Mouse (Mus musculus) olfactory bulb, adult 2 months (tissue): ENCODE measurements around the gene Csnk1g2.

Source experiments
- CTCF ChIP-seq: fragments of 200-500 bp; IDR thresholded peaks from 2 replicates; pipeline ENCODE4 v1.5.1; 2012; ENCODE audit warnings: low read depth, mild to moderate bottlenecking, low read length, moderate library complexity; ENCODE audit not compliant: insufficient read depth
- POLR2A ChIP-seq: fragments of 200-500 bp; IDR thresholded peaks from 2 replicates; pipeline ENCODE4 v1.6.1; 2012; ENCODE audit warnings: mild to moderate bottlenecking, low read depth, low read length, moderate library complexity; ENCODE audit not compliant: insufficient read depth

DNA sequence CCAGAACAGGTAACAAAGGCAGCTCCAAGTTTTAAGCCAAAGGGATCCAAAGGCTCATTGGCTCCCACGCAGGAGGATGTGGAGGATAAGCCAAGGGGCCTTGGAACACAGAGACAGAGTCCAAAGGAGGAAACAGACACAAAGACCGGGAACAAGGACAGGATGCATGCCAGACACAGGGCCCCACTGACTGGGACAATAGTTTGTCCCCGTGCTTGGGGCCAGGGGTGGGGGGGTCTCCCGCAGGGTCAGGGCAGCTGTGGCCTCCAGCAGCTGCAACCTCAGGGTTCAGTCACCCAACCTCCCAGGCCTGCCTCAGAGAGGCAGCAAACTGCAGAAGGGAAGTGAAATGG lies 35.4 kb upstream of the Csnk1g2 start:
- TF ChIP-seq CTCF, result no peak
- no peak for TF ChIP-seq POLR2A
